Mouse (Mus musculus): ENCODE measurements around the gene Zscan20.

Zscan20 gene

GRCm38 (mm10) chr4:128609925-128610402, at the start of gene Zscan20:
Gene Zscan20 (minus strand): TSS chr4:128610098.
- peak; percentile 98 for DNase-seq

DNA sequence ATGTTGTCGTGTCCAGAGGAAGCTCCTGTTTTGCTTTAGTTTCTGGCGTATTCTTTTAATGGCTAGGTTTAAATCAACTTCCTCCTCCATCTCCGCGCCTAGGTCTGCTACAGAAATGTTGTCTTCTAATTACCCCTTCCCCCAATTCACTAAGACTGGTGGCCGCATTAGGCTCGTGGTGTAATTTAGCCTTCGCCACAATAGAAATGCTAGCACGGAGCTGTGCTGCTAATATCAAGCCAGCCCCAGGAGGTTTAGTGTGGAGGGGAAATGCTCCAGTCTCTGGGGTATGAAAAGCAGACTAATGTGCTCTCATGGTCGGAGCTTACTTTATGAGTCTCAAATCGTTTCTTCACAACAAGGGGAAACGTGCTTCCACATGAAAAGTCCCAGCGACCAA, 45.5 kb upstream of the Zscan20 start:
- DNase-seq, result no peak

- peak; percentile 97 for DNase-seq
These were observed 44.8 kb upstream of the Zscan20 start, which contains the start of gene Phc2 for GRCm38 (mm10) chr4:128654505-128655381. Gene Phc2 (plus strand): TSS chr4:128654702.

GRCm38 (mm10) chr4:128652584-128653298, 42.8 kb upstream of the Zscan20 start:
- peak; percentile 29 for DNase-seq

- no peak for DNase-seq
These were observed 41.6 kb upstream of the Zscan20 start for GRCm38 (mm10) chr4:128651530-128651929.

DNA sequence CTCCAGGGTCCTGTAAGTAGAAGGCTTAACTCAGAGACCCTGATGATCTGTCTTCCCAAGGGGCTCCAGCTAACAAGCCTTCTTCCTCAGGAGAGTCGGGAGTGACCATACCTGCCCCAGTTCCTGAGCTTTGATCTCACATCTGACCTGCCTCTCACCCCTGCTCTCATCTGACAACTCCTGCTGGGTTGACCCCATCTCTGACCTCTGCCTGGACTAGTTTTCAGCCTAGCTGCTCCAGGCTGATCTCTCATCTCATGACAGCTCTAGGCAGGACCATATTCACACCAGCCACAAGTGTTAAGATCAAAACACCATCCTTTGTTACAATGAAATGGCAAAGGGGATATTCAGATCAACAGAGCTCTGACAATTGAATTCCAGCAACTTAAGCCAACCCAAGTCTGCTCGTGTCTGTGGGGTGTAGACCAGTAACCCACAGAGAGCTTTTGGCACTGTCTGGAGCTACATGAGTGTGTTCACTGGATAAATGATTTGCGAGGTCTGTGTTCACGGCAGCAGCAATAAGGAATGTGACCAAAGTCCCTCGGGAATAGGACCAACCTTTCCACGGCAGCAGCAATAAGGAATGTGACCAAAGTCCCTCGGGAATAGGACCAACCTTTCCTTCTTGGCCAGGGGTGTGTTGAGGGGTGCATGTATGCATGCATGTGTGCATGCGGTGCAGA, 38.8 kb upstream of the Zscan20 start:
- DNase-seq, result peak; percentile 69

DNA sequence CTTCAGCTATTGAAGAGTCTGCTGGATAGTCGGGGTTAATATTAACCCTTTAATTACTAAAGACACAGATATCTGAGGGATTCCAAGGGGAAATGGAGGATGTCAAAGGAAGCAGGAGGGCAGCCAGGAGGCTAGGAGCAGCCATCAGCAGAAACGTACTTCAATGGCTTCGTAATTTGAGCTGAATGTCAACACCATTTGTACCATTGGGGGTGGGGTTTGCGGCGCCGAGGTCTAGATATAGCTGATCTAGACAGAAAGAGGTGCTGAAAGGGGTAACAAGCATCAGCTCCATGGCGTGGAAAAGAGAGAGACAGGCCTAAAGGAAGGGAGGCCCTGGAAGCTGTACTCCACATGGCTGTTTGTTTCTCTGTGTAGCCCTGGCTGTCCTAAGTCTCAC, 36.9 kb upstream of the Zscan20 start:
- no peak for DNase-seq

DNA sequence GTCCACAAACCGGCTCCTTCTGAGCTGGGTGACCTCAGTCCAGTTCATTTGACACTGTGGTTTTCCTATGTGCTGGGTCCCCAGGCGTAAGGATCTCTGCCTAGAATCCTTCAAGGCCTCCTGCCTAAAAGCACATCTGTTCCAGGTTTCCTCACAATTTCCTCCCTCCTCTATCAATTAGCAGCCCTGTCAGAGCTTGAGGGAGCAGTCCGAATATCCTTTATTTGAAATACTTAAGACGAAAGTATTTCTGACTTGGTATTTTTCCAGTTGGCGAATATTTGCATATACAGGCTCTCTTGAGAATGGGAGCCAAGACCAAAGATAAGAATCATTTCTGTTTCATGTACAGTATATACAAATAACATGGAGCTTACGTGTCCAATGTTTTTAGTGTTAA, 36.0 kb upstream of the Zscan20 start:
- no peak for DNase-seq

GRCm38 (mm10) chr4:128641766-128642717, 32.1 kb upstream of the Zscan20 start:
- no peak for DNase-seq

DNA sequence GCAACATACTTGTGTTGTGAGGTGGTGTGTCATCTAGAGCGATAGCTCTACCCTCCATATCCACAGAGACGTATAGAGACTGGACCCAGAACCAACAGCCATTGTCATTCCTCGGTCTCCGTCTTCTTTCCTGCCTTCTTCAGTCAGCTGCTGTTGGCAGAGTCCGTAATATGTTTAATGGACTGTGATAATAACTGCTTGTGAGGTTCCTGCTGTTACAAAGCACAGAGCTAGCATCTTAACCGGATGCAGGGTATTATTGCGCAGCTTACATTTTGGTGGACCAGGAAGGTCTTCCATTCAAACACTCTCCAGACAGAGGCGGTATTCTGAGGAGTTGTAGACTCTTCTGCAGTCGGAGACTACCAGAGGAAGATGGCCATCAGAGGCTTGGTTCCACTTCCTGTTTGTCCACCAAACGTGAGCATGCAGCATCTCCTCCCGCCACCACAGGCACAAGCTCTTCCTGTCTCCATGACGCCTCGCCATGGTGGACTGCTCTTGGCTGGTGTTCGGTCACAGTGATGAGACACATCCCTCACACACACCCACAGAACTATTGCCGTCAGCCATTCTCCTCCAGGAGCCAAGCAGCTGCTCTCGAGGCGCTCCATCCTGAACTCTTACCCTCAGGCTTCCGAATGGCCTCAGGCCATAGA, 28.5 kb upstream of the Zscan20 start:
- no peak for DNase-seq

- peak; percentile 49 for DNase-seq
These were observed 27.4 kb upstream of the Zscan20 start for GRCm38 (mm10) chr4:128637250-128637649.

GRCm38 (mm10) chr4:128635894-128636585, 26.1 kb upstream of the Zscan20 start:
- peak; percentile 64 for DNase-seq

DNA sequence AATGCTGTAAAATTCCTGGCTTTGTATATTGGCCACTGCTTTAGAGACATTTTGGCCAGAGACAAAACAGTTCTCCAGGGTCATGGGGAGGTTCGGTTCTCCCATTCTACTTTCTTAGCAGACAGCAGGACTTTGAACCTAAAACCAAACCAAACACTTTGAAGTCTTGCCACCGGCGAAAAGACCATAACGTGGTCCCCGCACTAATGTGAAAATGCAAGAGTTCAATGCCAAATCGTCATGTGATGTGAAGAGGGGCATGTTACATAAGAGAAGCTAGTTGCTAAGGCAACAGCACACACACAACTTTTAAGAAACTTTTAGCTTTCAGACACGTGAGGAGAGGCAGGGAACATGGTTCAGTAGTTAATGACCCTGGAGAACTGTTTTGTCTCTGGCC, 25.6 kb upstream of the Zscan20 start:
- DNase-seq, result peak; percentile 66

- no peak for DNase-seq
These were observed 11.2 kb upstream of the Zscan20 start for GRCm38 (mm10) chr4:128621109-128621508.

GRCm38 (mm10) chr4:128620572-128620971, 10.7 kb upstream of the Zscan20 start:
- DNase-seq, result no peak

GRCm38 (mm10) chr4:128618963-128619362, 9.1 kb upstream of the Zscan20 start:
- DNase-seq, result no peak

DNA sequence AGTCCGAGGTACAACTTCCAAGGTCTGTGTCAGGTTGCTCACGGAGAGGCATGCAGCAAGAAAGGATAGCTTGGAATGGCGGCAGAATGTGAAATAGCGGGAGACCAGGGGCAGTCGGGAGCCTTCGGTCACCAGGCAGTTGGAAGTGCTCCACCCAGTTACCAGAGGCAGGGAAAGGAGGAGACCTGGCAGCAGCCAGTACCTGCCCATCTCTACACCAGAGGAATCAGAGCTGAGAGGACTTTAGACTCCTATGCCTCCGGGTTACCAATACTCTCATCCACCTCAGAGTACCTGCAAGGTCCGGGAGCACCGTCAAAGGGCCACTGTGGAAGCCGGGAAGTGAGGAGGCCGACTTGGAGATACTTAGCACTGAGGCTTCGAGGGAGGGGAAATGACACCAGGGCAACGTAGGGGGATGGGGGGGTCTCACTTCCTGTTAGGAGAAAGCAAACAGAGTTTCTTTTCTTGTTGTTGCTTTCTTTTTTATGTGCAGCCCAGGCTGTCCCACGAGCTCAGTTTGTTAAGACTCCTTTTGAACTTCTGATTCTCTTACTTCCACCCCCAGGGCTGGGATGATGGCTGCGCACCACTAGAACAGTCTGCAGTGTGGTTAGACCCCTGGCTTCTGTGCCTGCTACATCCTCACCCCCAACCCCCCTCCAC, 8.5 kb upstream of the Zscan20 start, which contains the start of gene Tlr12:
Gene Tlr12 (minus strand): TSS at position 374 of the 666 bp plus-strand sequence.
- peak; percentile 46 for DNase-seq

DNA sequence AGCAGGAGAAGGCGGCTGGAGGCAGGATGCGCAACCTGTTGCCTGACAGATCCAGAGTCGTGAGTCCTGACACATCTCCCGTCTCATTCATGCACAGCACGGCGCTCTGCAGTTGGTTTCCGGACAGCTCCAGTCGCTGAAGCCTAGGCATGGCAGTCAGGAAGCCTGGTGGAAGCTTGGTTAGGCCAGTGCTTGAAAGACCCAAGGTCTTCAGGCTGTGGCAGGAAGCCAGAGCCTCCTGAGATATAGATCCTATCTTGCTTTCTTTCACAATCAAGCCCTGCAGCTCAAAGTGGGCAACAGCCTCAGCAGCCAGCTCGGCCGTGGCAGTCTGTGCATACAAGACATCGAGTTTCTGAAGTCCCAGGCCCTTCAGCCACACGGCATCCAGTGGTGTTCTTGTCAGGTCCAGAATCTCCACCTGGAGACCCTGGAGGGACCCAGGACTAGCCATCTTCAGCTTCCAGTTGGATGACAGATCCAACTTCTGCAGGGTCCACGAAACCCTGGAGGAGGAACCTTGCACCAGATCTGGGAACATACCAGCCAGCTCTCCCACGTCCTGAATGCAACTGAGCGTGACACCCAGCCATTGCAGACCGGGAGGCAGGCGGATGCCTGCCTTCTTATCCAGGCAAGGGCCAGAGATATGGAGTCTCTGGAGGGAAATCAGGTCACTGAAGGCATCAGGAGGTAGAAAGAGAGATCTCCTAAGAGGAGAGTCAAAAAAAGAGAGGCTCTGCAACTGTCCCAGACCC, 7.6 kb upstream of the Zscan20 start:
- DNase-seq, result peak; percentile 43

GRCm38 (mm10) chr4:128615761-128616160, 5.9 kb upstream of the Zscan20 start:
- no peak for DNase-seq

Data from kidney, postnatal 14 days (tissue).